Mouse (Mus musculus) adrenal gland, adult 8-10 months (tissue): ENCODE results near the gene Mtif3. TPM values are rescaled to one million over a fixed set of nuclear protein-coding genes. Genes with fewer than 3 reads are reported as not detected.
A peak's percentile ranks its signal among the peaks of the same experiment; 100 is the strongest.

Experiments used
- DNase-seq: peaks from one replicate; pipeline ENCODE4 v3.0.0; 2022
- total RNA-seq, 4 experiments: library from RNA; stranded (reverse); gene quantifications; 2 replicates each; pipeline ENCODE4 v1.2.4; 2022

Mtif3 gene
- total RNA-seq, 4 experiments from 2014 or later = 30.6 to 38.0 (median 34.2) TPM

DNA sequence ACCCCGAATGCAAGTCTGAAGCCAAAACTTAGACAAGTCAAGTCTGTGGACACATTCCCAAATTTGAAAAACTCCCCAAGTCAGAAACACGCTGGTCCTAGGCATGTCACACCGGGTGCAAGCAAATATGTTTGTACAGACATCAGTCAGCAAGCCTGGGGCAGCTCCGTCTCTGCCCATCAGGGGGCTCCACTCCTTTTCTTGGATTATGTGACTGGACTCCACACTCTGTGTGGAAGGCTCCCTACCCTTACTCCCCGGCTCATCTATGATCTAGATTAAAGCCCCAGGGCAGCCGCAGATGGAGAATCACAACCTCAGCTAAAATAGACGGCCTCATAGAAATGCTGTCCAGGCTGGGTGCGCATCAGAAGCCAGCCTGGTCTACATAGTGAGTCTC is 47.3 kb downstream of the Mtif3 start:
- no peak for DNase-seq

DNA sequence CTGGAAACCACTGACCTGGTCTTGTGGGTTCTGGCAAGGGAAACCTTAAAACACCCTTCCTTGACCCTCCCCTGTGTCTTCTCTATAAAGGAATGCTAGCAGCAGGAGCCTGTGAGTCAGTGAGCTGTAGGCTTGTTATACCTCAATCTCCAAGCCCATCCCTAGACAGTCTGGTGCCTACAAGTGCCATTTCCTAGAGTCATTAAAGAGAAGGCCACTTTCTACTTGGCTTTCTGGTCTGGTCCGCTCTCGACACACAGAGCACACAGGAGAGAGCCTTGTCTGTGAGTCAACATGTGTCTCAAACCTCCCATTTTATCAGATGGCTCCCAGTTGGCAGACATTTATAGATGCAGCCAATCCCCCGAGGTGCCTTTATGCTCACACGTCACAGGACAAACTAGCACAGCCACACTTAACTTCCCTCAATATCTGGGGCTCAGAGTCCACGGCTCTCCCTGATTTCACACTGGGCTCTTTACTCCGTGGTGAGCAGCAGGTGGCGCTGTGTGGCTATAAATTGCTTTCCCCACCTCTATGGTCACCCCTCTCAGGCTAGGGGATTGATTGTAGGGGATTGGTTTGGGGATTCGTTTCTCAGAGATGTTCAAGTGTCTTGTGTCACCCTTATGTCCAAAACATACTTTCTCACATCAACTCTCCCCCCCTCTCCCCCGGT is 49.4 kb downstream of the Mtif3 start:
- DNase-seq = no peak

DNA sequence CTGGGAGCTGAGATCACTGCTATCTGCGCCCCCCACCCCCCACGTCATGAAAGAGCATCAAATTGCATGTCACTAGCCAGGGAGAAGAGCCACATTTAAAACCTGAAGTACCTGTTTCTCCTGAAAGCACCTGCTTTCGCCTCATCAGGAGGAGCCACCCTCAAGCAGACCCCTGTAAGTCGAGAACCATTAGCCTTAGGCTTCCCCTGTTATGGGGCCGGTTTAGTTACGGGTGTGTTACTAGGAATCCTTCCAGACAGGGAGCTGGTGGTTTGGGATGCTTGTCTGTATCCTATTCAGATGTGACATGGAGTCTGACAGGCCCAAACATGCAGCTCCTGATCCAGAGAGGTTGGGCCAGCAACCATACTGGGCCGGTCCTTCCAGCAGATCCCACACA is 50.2 kb downstream of the Mtif3 start:
- DNase-seq = no peak

DNA sequence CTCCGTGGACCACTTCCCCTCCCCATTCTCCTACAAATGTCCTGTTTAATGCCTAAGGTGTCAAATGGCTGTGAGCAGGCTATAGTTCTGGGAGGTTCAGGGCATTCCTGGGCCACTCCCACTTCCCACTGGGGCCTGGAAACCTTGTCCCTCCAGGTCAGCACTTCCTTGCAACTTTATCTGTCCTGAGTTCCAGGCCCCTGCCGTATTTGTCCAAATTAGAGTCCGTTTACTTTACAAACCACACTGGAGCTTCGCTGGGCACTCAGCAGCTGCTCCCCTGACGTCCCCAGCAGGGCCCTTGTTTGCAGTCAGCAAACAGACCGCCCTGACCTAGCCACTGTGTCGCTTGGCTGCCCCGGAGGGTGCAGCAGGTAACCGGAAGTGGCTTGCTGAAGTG is 51.4 kb downstream of the Mtif3 start:
- DNase-seq = no peak

DNA sequence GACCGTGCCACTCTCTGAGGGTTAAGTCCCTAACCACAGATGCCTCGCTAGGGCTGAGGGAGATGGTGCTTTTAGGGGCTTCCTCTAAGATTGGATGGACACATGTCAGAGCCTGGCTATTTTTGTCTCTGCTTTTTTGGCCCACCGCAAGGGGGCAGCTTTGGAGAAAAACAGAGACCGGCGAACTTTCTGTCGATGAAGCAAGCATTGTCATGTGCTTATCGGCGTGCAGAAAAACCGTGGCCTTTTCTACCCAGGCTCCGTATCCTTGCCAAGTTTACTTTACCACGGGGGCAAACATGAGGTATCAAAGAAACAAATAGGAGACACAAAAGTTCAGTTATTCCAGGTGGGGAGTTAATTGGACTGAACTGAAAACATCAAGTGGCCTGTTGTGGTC is 55.0 kb downstream of the Mtif3 start:
- no peak for DNase-seq

DNA sequence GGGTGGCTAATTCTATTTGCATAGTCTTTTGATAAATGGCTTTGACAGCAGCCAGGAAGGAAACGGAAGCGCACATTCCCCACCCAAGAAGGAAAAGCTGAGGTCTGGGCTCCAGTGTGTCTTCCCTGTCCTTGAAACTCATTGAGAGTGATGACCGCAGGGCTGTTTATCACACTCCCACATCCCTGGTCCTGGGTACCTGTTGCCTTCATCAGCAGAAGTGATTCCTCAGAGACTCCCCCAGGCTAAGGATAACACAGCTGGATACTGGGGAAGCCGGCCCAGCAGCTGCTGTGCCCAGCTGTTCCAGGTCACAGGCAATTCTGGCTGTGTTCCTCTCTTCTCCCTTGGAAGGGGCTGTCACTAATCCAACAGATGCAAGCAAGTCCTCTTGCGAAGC is 56.1 kb downstream of the Mtif3 start:
- DNase-seq = no peak

DNA sequence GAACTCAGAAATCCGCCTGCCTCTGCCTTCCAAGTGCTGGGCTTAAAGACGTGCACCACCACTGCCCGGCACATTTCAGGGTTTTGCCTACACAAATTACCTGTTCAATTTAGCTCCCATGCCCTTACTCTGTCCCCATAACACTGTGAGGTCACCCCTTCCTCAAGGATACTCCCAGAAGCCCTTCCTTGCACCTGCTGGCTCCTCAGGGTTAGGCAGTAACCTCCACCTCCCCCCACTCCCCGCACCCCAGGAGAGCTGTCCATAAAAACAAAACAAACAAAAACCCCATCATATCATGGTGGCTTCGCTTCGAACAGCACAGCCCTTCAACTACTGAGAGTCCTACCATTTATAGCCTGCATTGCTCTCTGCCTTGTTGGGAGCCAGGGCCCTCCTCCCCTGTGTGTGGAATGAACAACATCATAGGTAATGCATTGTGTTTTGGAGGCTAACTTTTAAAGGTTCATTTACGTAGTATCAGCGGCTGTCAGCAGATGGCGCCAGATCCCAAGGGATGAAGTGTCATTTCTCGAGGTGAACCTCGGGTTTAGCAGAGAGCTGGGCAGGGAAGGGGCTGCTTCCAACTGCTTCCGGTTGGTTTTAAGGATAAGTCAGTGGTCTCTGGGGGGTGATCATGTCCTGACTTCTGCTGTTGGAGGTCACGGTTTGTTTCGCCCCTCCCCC is 58.0 kb downstream of the Mtif3 start:
- peak; percentile 24 for DNase-seq

DNA sequence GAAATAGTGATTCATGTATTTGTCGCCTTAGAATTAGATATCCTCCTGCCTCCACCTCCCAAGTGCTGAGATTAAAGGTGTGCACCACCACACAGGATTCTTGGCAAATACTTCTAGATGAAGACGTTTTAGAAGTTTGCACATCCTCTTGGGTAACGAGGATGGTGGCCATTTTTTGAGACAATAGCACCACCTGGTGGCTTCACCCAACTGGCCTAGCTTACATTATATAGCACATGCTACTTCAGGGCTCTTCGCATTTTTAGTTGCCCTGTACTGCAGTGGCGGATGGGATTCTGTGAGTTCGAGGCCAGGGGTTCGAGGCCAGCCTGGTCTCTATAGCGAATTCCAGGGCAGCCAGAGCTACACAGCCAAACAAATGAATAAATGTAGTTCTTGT is 59.2 kb downstream of the Mtif3 start:
- peak; percentile 37 for DNase-seq

Other genes with a start within 250 kb of the Mtif3 start
- gene Usp12, start 168.8 kb downstream of the Mtif3 start, total RNA-seq = 10 to 100 TPM; 24.9 to 38.1 (median 31.0) TPM
- 100 to 1,000 TPM; 199 to 341 (median 261) TPM for gene Rpl21, start 130.9 kb downstream of the Mtif3 start, total RNA-seq
- gene Rasl11a, start 118.7 kb downstream of the Mtif3 start, total RNA-seq = 1 to 10 TPM; 5.2 to 9.0 (median 7.7) TPM
- gene Gtf3a, start 15.1 kb downstream of the Mtif3 start, total RNA-seq = 10 to 100 TPM; 24.8 to 30.4 (median 28.6) TPM
- gene Lnx2, start 112.8 kb upstream of the Mtif3 start, total RNA-seq = 10 to 100 TPM; 10.1 to 14.4 (median 12.9) TPM
- 100 to 1,000 TPM in 2 of 4 experiments, 10 to 100 TPM in 2; 96.7 to 117 (median 108) TPM for gene Polr1d, start 113.2 kb upstream of the Mtif3 start, total RNA-seq
- not detected for gene Gsx1, start 224.9 kb upstream of the Mtif3 start, total RNA-seq